Mouse (Mus musculus) gastrocnemius, adult 2 months (tissue): ENCODE data around the gene Rph3a. TPM values are rescaled to one million over a fixed set of nuclear protein-coding genes. Genes with fewer than 3 reads are reported as not detected.
"Not testable (repeated sequence)": the region's sequence is repeated elsewhere in the genome, so short reads cannot be mapped to it uniquely, and the experiment has no call there.

Source experiments
- DNase-seq: peaks from one replicate; pipeline ENCODE4 v3.0.0; 2022
- H3K27ac ChIP-seq: fragments of 200-600 bp; 2 replicates; pipeline ENCODE4 v1.8.1; 2022; ENCODE audit warnings: mild to moderate bottlenecking
- H3K4me3 ChIP-seq: fragments of 200-600 bp; 2 replicates; pipeline ENCODE4 v1.8.1; 2022; ENCODE audit warnings: mild to moderate bottlenecking, moderate library complexity
- CTCF ChIP-seq: fragments of 200-600 bp; IDR thresholded peaks from 2 replicates; pipeline ENCODE4 v1.8.1; 2022; ENCODE audit warnings: antibody characterized with exemption, mild to moderate bottlenecking, moderate library complexity
- intact Hi-C: fragments of 180-260 bp; cut with DNase I; formaldehyde crosslinking; loops from one replicate; pipeline ENCODE4 v1.15.1; 2025
- total RNA-seq, 2 experiments: library from RNA; stranded (reverse); gene quantifications; 2 replicates each; pipeline ENCODE4 v1.2.3; 2021

Rph3a gene
- total RNA-seq, 2 experiments from 2014 or later = not detected

DNA sequence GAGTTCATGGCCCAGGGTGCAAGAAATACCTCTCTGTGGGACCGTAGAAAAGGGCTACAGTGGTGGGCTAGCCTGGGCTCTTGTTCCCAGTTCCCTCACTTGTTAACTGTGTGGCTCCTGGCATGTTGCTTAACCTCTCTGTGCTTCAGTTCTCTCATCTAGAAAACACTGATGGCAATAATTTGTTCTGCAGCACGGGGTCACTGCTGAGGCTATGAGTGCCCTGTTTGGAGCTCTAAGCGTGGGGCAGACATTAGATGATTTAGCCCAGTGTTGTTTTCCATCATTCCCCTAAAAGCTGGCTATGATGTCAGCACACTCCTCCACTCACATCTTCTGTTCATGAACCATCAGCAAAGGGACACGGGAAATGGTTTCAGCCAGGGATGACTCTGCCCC lies 41.8 kb downstream of the Rph3a start:
- intact Hi-C loops = no loop called here
- no peak for DNase-seq
- no peak overlapping the region for H3K27ac ChIP-seq
- TF ChIP-seq CTCF = no peak
- no peak overlapping the region for H3K4me3 ChIP-seq

DNA sequence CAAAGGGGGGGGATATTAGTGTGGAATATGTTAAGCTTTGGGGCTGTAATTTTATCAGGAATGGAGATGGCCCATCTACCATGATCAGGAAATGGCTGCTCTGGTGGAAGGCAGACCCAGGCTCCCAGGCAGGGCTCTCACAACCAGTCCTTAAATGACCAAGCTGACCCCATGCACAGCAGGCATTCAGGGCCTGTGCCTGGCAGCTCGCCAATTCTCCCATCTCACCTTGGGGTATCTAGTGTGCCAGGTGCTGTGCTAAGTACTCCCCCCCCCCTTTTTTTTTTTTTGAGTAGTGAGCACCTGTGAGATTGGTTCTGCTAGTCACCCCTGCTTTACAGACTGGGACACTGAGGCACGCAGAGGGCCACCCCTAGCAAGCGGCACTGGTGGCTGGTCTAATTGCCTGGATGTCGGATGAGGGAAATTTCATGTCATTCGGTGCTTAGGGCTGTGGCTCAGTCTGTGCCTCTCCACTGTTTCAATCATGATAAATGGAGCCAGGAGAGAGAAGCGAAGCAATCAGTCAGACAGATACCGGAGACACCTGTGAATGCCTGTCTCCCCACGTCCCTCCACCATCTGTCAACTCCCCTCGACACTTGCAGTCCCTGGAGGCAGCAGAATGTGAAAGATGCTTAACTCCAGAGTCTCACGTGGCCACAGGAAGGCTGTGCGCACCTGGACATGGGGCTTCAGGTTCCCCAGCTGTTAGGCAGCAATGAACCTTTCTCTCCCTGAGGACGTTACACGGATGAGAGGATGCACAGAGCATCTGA lies 42.3 kb downstream of the Rph3a start:
- no peak overlapping the region for H3K27ac ChIP-seq
- no peak overlapping the region for H3K4me3 ChIP-seq
- TF ChIP-seq CTCF = no peak
- intact Hi-C loops = no loop called here
- no peak for DNase-seq

DNA sequence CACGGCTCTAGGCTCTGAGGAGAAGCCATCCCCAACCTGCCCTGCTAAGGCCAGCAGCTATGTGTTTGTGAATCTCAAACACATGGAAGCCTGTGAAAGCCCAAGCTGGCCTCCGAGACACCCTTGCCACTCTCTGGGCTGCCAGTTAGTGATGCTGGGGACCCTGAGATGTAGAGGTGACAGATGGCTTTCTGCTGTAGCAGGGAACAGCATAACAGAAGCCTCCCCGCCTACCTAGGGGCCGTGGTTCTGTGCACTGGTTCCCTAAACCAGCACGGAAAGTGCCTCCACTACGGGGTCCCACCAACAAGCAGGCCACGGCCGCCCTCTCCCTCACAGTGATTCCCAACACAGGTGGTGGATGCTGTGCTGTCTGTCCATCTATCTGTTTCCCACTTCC lies 43.0 kb downstream of the Rph3a start:
- H3K4me3 ChIP-seq = no peak overlapping the region
- DNase-seq = no peak
- no peak for TF ChIP-seq CTCF
- intact Hi-C loops = no loop called here
- no peak overlapping the region for H3K27ac ChIP-seq

DNA sequence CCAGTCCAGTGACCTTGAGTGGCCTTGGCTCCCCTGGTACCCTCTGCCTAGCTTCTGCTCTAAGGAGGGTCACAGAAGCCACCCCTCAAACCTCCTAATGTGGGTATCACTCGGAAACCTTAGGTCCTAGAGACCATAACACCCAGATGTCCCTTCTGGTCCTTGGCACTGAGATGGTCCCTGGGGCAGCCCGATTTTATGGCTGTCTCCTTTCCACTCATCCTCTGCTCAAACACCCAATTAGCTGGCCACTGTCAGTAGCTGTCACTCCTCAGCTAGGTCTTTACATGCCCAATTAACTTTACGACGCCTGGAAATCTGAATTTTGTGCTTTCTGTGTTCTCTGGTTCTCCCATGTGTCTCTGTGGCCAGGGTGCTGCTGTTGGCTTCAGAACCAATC lies 43.7 kb downstream of the Rph3a start:
- TF ChIP-seq CTCF = no peak
- no peak for DNase-seq
- Histone ChIP-seq H3K4me3 (no peak overlapping the region), H3K27ac (no peak overlapping the region)
- intact Hi-C loops = no loop called here

DNA sequence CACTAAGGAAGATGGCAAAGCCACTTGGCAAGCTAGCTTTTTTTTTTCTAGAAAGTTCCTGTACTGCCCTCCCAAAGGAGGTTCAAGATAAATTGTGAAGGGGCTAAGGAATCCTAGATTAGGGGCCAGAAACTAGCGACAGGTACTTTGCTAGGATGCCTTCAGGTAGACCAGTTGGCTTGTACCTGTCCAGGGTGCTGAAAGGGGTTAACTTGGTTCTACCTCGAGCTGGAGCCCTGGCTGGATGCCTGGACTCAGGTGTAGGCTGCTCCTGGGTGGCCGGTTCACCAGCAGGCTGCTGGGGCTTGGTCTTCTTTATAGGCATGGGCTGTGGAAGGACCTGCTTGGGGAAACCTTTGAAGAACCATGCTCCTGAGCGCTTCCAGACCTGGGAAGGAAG lies 48.9 kb downstream of the Rph3a start:
- Histone ChIP-seq H3K27ac (no peak overlapping the region), H3K4me3 (no peak overlapping the region)
- DNase-seq = no peak
- no peak for TF ChIP-seq CTCF
- intact Hi-C loops = no loop called here

DNA sequence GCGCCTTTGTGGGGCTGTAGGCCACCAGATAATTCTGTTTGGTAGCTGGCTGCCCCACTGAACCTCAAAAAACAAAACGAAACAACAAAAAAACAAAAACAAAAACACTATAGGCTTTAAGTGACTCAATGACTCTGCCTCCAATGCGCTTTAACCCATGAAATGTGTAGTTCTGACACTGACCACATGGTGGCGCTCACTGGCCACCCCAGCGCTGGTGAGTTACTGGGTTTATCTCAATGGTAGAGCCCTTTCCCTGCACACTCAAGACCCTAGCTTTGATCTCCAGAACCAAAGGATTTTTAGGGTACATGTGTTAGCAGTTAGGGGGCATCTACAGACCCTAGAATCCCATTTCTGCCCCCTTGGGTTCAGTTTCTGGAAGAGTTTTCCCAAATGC lies 55.9 kb downstream of the Rph3a start:
- intact Hi-C loops = loop anchor here (5.0 kb wide), 1 partner anchor 218 kb away; no protein-coding TSS in a partner anchor
- H3K4me3 ChIP-seq = no peak overlapping the region
- DNase-seq = no peak
- TF ChIP-seq CTCF = peak; percentile 57
- H3K27ac ChIP-seq = no peak overlapping the region

DNA sequence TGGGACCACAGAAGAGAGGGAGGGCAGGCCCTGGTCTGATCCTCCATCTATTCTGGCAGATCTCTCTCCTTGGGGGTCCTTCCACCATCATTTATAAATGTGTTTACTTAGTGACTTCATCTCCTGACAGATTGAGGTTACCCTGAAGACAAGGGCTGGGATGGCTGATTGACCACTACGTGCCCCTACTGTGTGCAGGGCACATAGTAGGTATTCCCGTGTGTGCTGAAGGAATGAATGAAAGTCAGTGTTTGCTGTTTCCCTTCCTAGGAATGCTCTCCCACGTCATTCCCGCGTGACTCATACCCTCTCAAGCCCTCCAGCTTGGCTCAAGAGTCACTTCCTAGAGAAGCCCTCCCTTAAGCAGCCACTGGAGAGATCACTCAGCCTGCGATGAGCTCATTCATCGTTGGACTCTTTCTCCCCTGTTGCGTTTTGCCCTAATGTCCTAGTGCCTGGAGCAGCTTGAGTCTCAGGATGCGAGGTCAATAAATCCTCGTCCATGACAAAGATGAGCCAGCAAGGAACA lies 57.6 kb downstream of the Rph3a start:
- Histone ChIP-seq H3K27ac (no peak overlapping the region), H3K4me3 (no peak overlapping the region)
- TF ChIP-seq CTCF = no peak
- peak; percentile 41 for DNase-seq
- intact Hi-C loops = loop anchor here (5.0 kb wide), 1 partner anchor 220 kb away; no protein-coding TSS in a partner anchor

DNA sequence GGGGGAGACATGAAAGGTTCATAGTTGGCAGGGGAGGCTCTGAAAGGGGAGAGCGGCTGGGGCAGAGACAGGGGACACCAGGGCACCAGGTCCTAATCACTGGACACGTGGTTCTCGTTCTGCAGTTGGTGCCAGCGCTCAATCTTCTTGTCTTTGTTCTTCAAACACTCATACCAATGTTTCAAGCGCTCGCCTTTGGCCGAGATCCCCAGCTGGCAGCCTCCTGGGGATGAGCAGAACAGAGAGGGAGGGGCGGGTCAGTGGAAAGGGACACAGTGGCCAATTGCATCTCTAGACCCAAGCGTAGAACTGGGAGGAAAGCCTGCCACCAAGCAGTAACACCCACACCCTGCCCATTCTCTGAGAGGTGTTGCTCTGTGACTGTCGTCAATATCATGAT lies 67.8 kb downstream of the Rph3a start:
- no peak for TF ChIP-seq CTCF
- intact Hi-C loops = no loop called here
- Histone ChIP-seq H3K27ac (no peak overlapping the region), H3K4me3 (no peak overlapping the region)
- no peak for DNase-seq

DNA sequence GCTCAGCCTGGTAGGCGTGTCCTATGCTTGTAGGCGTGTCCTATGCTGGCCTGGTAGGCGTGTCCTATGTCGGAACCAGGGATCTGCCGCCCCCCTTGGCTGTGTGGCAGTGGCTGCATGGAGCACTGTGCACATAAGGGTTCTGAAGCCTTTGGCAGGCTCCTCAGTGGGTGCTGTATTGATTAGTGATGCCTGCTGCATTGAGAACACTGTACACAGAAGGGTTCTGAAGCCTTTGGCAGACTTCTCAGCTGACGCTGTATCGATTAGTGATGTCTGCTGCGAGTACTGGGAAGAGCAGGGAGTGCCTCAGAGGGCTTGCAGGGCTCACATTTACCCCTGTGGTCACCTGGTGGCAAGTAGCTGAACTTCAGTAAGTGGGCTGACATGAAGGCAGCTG lies 71.3 kb downstream of the Rph3a start:
- no peak for TF ChIP-seq CTCF
- DNase-seq = no peak
- intact Hi-C loops = no loop called here
- H3K4me3 ChIP-seq = no peak overlapping the region
- no peak overlapping the region for H3K27ac ChIP-seq

DNA sequence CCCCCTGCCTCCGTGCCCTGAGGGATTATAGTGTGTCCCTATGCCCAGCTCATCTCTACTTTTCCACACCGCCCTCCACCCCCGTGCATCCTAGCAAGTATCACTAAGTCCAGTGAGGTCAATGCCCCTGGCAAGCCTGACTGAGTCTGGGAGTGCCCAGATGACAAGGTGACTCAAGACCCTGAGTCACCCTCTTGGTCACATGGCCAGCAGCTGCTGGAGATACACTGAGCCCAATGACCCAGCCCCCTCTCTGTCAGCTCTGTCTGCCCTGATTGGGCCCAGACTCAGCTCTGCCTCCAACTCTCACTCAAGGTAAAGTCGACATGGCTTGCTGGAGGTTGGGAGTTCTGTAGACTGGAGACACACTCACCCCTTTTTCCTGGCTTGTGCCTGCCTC lies 72.1 kb downstream of the Rph3a start:
- Histone ChIP-seq H3K4me3 (no peak overlapping the region), H3K27ac (no peak overlapping the region)
- intact Hi-C loops = no loop called here
- DNase-seq = no peak
- no peak for TF ChIP-seq CTCF

DNA sequence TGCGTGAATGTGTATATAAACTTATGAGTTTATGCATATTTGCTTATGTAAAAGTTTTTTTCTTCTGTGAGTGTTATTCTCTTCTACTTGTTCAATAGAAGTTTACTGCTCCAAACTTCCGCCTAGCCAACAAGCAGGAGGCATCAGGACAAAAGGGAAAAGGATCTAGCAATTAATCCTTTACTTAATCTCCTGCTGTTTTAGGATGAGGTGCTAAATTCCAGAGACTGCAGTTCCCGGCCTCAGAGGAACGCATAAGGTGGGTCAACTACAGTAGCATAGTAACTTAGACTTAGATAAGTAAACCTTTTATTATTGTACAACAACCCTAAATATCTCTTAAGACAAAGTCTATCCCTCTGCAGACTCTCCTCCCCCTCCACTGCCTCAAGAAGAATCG lies 75.9 kb downstream of the Rph3a start:
- no peak for TF ChIP-seq CTCF
- intact Hi-C loops = no loop called here
- no peak overlapping the region for H3K27ac ChIP-seq
- H3K4me3 ChIP-seq = no peak overlapping the region
- no peak for DNase-seq

DNA sequence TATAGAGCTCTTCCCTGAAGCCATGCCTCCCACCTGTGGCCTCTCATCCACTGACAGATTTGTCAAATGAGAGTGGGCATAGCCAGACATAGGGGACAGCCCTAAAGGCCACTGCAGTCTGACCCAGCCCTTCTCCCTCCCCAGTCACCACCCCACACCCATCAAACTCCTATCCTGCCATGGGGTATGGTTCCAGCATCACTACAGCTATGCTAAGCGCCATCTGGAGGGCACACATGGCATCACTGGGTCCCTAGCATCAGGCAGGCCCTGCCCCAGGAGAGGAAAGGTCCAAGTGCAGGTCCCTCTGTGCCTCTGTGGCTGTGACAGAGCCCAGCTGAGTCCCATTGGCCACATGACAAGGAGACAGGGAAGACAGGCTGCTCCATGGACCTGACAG lies 82.9 kb downstream of the Rph3a start:
- no peak; the same call in 1 of the 2 replicates for TF ChIP-seq CTCF
- DNase-seq = no peak
- no peak overlapping the region for H3K27ac ChIP-seq
- intact Hi-C loops = no loop called here
- no peak overlapping the region for H3K4me3 ChIP-seq

DNA sequence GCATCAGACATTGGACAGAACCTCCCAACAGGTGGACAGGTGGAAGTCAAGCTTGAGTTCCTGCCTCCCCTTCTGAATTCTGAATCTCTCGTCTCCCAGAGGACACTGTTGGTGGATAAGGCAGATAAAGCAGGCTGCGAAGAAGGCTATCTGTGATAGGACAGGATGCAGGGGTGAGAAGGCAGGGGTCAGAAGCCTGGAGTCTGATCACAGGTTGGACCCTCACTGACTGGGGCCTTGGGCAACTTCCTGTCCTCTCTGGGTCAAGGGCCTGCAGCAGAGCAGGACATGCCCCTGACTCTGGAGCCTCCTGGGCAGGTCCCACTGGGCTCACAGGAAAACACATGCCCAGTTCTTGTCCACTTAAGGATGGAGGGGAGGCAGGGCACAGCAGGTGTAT lies 83.6 kb downstream of the Rph3a start:
- H3K27ac ChIP-seq, H3K4me3 ChIP-seq, DNase-seq, intact Hi-C loops: not testable (repeated sequence)

DNA sequence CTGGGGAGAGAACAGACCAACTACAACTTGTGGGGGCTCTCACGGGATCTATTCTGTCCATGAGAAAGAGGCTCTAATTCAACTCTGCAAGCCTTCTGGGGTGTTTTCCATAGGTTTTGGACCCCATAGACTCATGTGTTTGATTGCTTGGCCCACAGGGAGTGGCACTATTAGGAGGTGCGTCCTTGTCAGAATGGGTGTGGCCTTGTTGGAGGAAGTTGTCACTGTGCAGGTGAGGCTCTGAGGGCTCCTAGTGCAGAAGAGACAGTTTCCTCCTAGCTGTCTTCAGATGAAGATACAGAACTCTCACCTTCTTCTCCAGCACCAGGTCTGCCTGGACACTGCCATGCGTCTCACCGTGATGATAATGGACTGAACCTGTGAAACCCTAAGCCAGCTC lies 85.4 kb downstream of the Rph3a start:
- intact Hi-C loops, DNase-seq, H3K4me3 ChIP-seq, H3K27ac ChIP-seq: not testable (repeated sequence)
